Mouse (Mus musculus) thymus, postnatal 25 days (tissue): ENCODE data around the gene Kdm5b.
"Not testable (repeated sequence)": the region's sequence is repeated elsewhere in the genome, so short reads cannot be mapped to it uniquely, and the experiment has no call there.

Source experiments
- DNase-seq: peaks from one replicate; pipeline ENCODE4 v3.0.0; 2022

The Kdm5b gene

GRCm38 (mm10) chr1:134559976-134560375 lies at the start of gene Kdm5b:
TSS of gene Kdm5b (plus strand) at chr1:134560171.
- DNase-seq: peak; percentile 96

- DNase-seq: no peak
Observed at GRCm38 (mm10) chr1:134512183-134512582, 47.8 kb upstream of the Kdm5b start.

GRCm38 (mm10) chr1:134512584-134512983 lies 47.4 kb upstream of the Kdm5b start:
- DNase-seq: no peak

GRCm38 (mm10) chr1:134513312-134513860 lies 46.6 kb upstream of the Kdm5b start:
- peak; percentile 6 for DNase-seq

GRCm38 (mm10) chr1:134513876-134514590 lies 45.9 kb upstream of the Kdm5b start:
- DNase-seq: no peak

- no peak for DNase-seq
Observed at GRCm38 (mm10) chr1:134515891-134516290, 44.1 kb upstream of the Kdm5b start.

GRCm38 (mm10) chr1:134516491-134517198 lies 43.3 kb upstream of the Kdm5b start:
- DNase-seq: no peak

- DNase-seq: not testable (repeated sequence)
Observed at GRCm38 (mm10) chr1:134517841-134518240, 42.1 kb upstream of the Kdm5b start.

GRCm38 (mm10) chr1:134518677-134519076 lies 41.3 kb upstream of the Kdm5b start:
- DNase-seq: peak; percentile 85

- not testable (repeated sequence) for DNase-seq
Observed at GRCm38 (mm10) chr1:134519201-134519600, 40.8 kb upstream of the Kdm5b start.

- no peak for DNase-seq
Observed at GRCm38 (mm10) chr1:134520001-134520721, 39.8 kb upstream of the Kdm5b start.

- DNase-seq: no peak
Observed at GRCm38 (mm10) chr1:134521163-134521562, 38.8 kb upstream of the Kdm5b start.

GRCm38 (mm10) chr1:134522325-134522724 lies 37.6 kb upstream of the Kdm5b start:
- no peak for DNase-seq

GRCm38 (mm10) chr1:134524424-134524823 lies 35.5 kb upstream of the Kdm5b start:
- peak; percentile 39 for DNase-seq

GRCm38 (mm10) chr1:134525015-134525414 lies 35.0 kb upstream of the Kdm5b start:
- no peak for DNase-seq

GRCm38 (mm10) chr1:134526752-134527151 lies 33.2 kb upstream of the Kdm5b start:
- no peak for DNase-seq

- DNase-seq: no peak
Observed at GRCm38 (mm10) chr1:134530618-134531017, 29.4 kb upstream of the Kdm5b start.

- not testable (repeated sequence) for DNase-seq
Observed at GRCm38 (mm10) chr1:134533710-134534109, 26.3 kb upstream of the Kdm5b start.

GRCm38 (mm10) chr1:134535054-134535453 lies 24.9 kb upstream of the Kdm5b start:
- no peak for DNase-seq

- no peak for DNase-seq
Observed at GRCm38 (mm10) chr1:134535513-134535912, 24.5 kb upstream of the Kdm5b start.

GRCm38 (mm10) chr1:134540610-134541009 lies 19.4 kb upstream of the Kdm5b start:
- DNase-seq: no peak

GRCm38 (mm10) chr1:134548231-134548630 lies 11.7 kb upstream of the Kdm5b start:
- DNase-seq: no peak

GRCm38 (mm10) chr1:134549632-134550132 lies 10.3 kb upstream of the Kdm5b start, which contains the start of gene Mgat4e:
TSS of gene Mgat4e (minus strand) at chr1:134549682.
- no peak for DNase-seq
